Mouse (Mus musculus): Measurements from ENCODE around the gene Tubb2a. TPM values are rescaled to one million over a fixed set of nuclear protein-coding genes. Genes with fewer than 3 reads are reported as not detected.

Tubb2a gene
- polyA plus RNA-seq (2012; rRNA removed) = 66.4 and 73.3 TPM in 2 replicates

GRCm38 (mm10) chr13:34077492-34078271 lies at the start of gene Tubb2a:
Tubb2a (minus strand) TSS chr13:34078007.

GRCm38 (mm10) chr13:34037172-34038055 lies 40.4 kb downstream of the Tubb2a start, which contains the start of gene Bphl:
Bphl (plus strand) TSS chr13:34037597.

Other genes starting within 250 kb of the Tubb2a start
- not detected in 2 replicates for gene Serpinb6e, start 234.6 kb downstream of the Tubb2a start, polyA plus RNA-seq (2012; rRNA removed)
- not detected in 2 replicates for gene Serpinb6c, start 172.3 kb downstream of the Tubb2a start, polyA plus RNA-seq (2012; rRNA removed)
- 12.7 and 14.1 TPM in 2 replicates for gene Nqo2, start 113.3 kb downstream of the Tubb2a start, polyA plus RNA-seq (2012; rRNA removed)
- 4.9 and 5.6 TPM in 2 replicates for gene Ripk1, start 75.6 kb downstream of the Tubb2a start, polyA plus RNA-seq (2012; rRNA removed)
- 13.0 and 16.9 TPM in 2 replicates for gene Serpinb6a, start 75.2 kb downstream of the Tubb2a start, polyA plus RNA-seq (2012; rRNA removed)
- gene Bphl, start 40.4 kb downstream of the Tubb2a start, polyA plus RNA-seq (2012; rRNA removed) = 19.2 and 23.8 TPM in 2 replicates
- 2.0 and 6.3 TPM in 2 replicates for gene Tubb2b, start 52.5 kb upstream of the Tubb2a start, polyA plus RNA-seq (2012; rRNA removed)
- gene Psmg4, start 85.0 kb upstream of the Tubb2a start, polyA plus RNA-seq (2012; rRNA removed) = 40.0 and 43.4 TPM in 2 replicates

All from liver, embryonic 14 days (tissue).